ENCODE assay signal across 29 mouse cellular contexts in genomic region chr2:38783364-38783763, GRCm38 (mm10).
DNase-seq lines count a peak whose midpoint lies in the region; ATAC-seq and TF ChIP-seq lines count a peak whose summit lies in the region.
"Had no signal": no experiment of that assay in that cellular context is flagged by ENCODE, and none has a peak within 500 bp of the region (broad histone marks: within the 10 kb centered on the region; RNA-seq: fewer than 3 reads in every experiment).

No protein-coding gene starts in this region.

- H3K4me2 ChIP-seq in hindbrain, postnatal 0 days (ENCODE audit: low read depth, low read length): no peak overlapping the region
- H3K4me2 ChIP-seq in midbrain, embryonic 12.5 days (replicated peaks): 0 out of 2 replicates have a peak overlapping the region, but pooled peaks have one; percentile 22
- H3K4me2 ChIP-seq in midbrain, postnatal 0 days (ENCODE audit: low read depth, low read length, poor library complexity, severe bottlenecking): no peak overlapping the region
- H3K4me2 ChIP-seq in liver, embryonic 16.5 days (ENCODE audit: low read depth, low read length): 0 out of 2 replicates have a peak overlapping the region, but pooled peaks have one; percentile 5
- H3K4me2 ChIP-seq: embryonic facial prominence, embryonic 12.5 days; heart, embryonic 12.5 days; hindbrain, embryonic 15.5 days; neural tube, embryonic 13.5 days had no signal

- 24% methylated on average over 5 of the region's 5 CpGs for WGBS in hindbrain, embryonic 10.5 days
- WGBS in hindbrain, postnatal 0 days: 49% methylated on average over 5 of the region's 5 CpGs
- WGBS in midbrain, embryonic 12.5 days: 15% methylated on average over 5 of the region's 5 CpGs
- WGBS in midbrain, postnatal 0 days: 48% methylated on average over 5 of the region's 5 CpGs
- WGBS in embryonic facial prominence, embryonic 10.5 days: 34% methylated on average over 5 of the region's 5 CpGs
- WGBS in liver, embryonic 16.5 days (ENCODE audit: insufficient replicate concordance): 60% methylated on average over 5 of the region's 5 CpGs

- H3K4me3 ChIP-seq in hindbrain, embryonic 10.5 days: peak overlapping the region; percentile 44
- no peak overlapping the region for H3K4me3 ChIP-seq in hindbrain, postnatal 0 days (ENCODE audit: low read length)
- no peak overlapping the region for H3K4me3 ChIP-seq in midbrain, embryonic 12.5 days
- H3K4me3 ChIP-seq in midbrain, postnatal 0 days (ENCODE audit: low read depth, low read length): no peak overlapping the region
- peak overlapping the region; percentile 39 for H3K4me3 ChIP-seq in embryonic facial prominence, embryonic 10.5 days
- H3K4me3 ChIP-seq in liver, embryonic 16.5 days (ENCODE audit: low read depth, low read length): peak overlapping the region; percentile 6; the same call in 1 of the 2 replicates
- H3K4me3 ChIP-seq: embryonic facial prominence, embryonic 12.5 days; heart, embryonic 12.5 days; hindbrain, embryonic 15.5 days; myocyte; neural tube, embryonic 13.5 days had no signal

- TF ChIP-seq CTCF in hindbrain, postnatal 0 days (IDR thresholded peaks at IDR 0.05; ENCODE audit: low read depth): no peak
- TF ChIP-seq CTCF in midbrain, postnatal 0 days (IDR thresholded peaks at IDR 0.05): no peak

- H3K9me3 ChIP-seq in hindbrain, embryonic 10.5 days: no peaks in the 10 kb centered on the region
- no peaks in the 10 kb centered on the region for H3K9me3 ChIP-seq in hindbrain, postnatal 0 days (ENCODE audit: low read length)
- no peaks in the 10 kb centered on the region for H3K9me3 ChIP-seq in midbrain, embryonic 12.5 days
- no peaks in the 10 kb centered on the region for H3K9me3 ChIP-seq in midbrain, postnatal 0 days (ENCODE audit: low read length)
- no peaks in the 10 kb centered on the region for H3K9me3 ChIP-seq in embryonic facial prominence, embryonic 10.5 days
- no peaks in the 10 kb centered on the region for H3K9me3 ChIP-seq in liver, embryonic 16.5 days (replicated peaks; ENCODE audit: control insufficient read depth, low read length)
- H3K9me3 ChIP-seq: embryonic facial prominence, embryonic 12.5 days; heart, embryonic 12.5 days; hindbrain, embryonic 15.5 days; neural tube, embryonic 13.5 days had no signal

- no peaks in the 10 kb centered on the region for H3K27me3 ChIP-seq in hindbrain, embryonic 10.5 days (ENCODE audit: insufficient read depth, poor library complexity, severe bottlenecking)
- no peaks in the 10 kb centered on the region for H3K27me3 ChIP-seq in hindbrain, postnatal 0 days (ENCODE audit: insufficient read depth, low read length)
- H3K27me3 ChIP-seq in midbrain, embryonic 12.5 days: no peaks in the 10 kb centered on the region
- H3K27me3 ChIP-seq in midbrain, postnatal 0 days (ENCODE audit: insufficient read depth, low read length): no peaks in the 10 kb centered on the region
- no peaks in the 10 kb centered on the region for H3K27me3 ChIP-seq in embryonic facial prominence, embryonic 10.5 days (replicated peaks; ENCODE audit: low read depth, poor library complexity, severe bottlenecking)
- no peaks in the 10 kb centered on the region for H3K27me3 ChIP-seq in liver, embryonic 16.5 days (ENCODE audit: control insufficient read depth, insufficient read depth, low read depth, low read length)
- H3K27me3 ChIP-seq: embryonic facial prominence, embryonic 12.5 days; heart, embryonic 12.5 days; hindbrain, embryonic 15.5 days; neural tube, embryonic 13.5 days had no signal

- H3K27ac ChIP-seq in hindbrain, embryonic 10.5 days: peak overlapping the region; percentile 92
- no peak overlapping the region for H3K27ac ChIP-seq in hindbrain, postnatal 0 days
- H3K27ac ChIP-seq in midbrain, embryonic 12.5 days (replicated peaks): no peak overlapping the region; the same call in 1 of the 2 replicates
- no peak overlapping the region for H3K27ac ChIP-seq in midbrain, postnatal 0 days (ENCODE audit: low read depth, low read length)
- peak overlapping the region; percentile 26; the same call in 1 of the 2 replicates for H3K27ac ChIP-seq in embryonic facial prominence, embryonic 10.5 days (replicated peaks)
- no peak overlapping the region for H3K27ac ChIP-seq in liver, embryonic 16.5 days (ENCODE audit: low read length)
- H3K27ac ChIP-seq: embryonic facial prominence, embryonic 12.5 days; hindbrain, embryonic 15.5 days; neural tube, embryonic 13.5 days had no signal

- no peak overlapping the region for H3K9ac ChIP-seq in hindbrain, postnatal 0 days (replicated peaks; ENCODE audit: low read length)
- H3K9ac ChIP-seq in midbrain, embryonic 12.5 days (replicated peaks): no peak overlapping the region
- H3K9ac ChIP-seq in midbrain, postnatal 0 days (replicated peaks; ENCODE audit: low read length, poor library complexity, severe bottlenecking): no peak overlapping the region
- H3K9ac ChIP-seq in liver, embryonic 16.5 days (ENCODE audit: low read depth, low read length): no peak overlapping the region
- H3K9ac ChIP-seq: embryonic facial prominence, embryonic 12.5 days; heart, embryonic 12.5 days; hindbrain, embryonic 15.5 days; neural tube, embryonic 13.5 days had no signal

- peaks cover 72% of the 10 kb centered on the region for H3K4me1 ChIP-seq in hindbrain, embryonic 10.5 days (replicated peaks)
- H3K4me1 ChIP-seq in hindbrain, postnatal 0 days (ENCODE audit: insufficient read depth, low read length): peaks cover 3% of the 10 kb centered on the region; the same call in 1 of the 2 replicates
- H3K4me1 ChIP-seq in midbrain, embryonic 12.5 days: peaks cover 33% of the 10 kb centered on the region
- no peaks in the 10 kb centered on the region for H3K4me1 ChIP-seq in midbrain, postnatal 0 days (ENCODE audit: insufficient read depth, low read length)
- peaks cover 71% of the 10 kb centered on the region for H3K4me1 ChIP-seq in embryonic facial prominence, embryonic 10.5 days
- H3K4me1 ChIP-seq in liver, embryonic 16.5 days (ENCODE audit: control insufficient read depth, low read depth, low read length): peaks cover 9% of the 10 kb centered on the region

- no peak for DNase-seq in hindbrain, embryonic 10.5 days (ENCODE audit: low spot score)
- no peak for DNase-seq in hindbrain, postnatal 0 days (ENCODE audit: low spot score)
- no peak for DNase-seq in midbrain, postnatal 0 days (ENCODE audit: low spot score)
- no peak for DNase-seq in embryonic facial prominence, embryonic 10.5 days (ENCODE audit: low spot score)
- DNase-seq in left cerebral cortex, adult 11 months (ENCODE audit: low spot score): no peak
- no peak for DNase-seq in right cerebral cortex, adult 2 months (ENCODE audit: low spot score in 2 of 2)
- DNase-seq: adrenal gland, postnatal 14 days; cerebellum, adult 8-10 months; cerebellum, postnatal 36 days; gastrocnemius, postnatal 10 days; heart, adult 11 months; heart, postnatal 14 days; kidney, adult 9 months; kidney, postnatal 14 days; lung, adult 2 months; lung, postnatal 36 days; right cerebral cortex, adult 18-20 months; thymus, adult 18-20 months; thymus, postnatal 36 days had no signal

- H3K36me3 ChIP-seq in hindbrain, embryonic 10.5 days: no peaks in the 10 kb centered on the region
- no peaks in the 10 kb centered on the region for H3K36me3 ChIP-seq in hindbrain, postnatal 0 days (ENCODE audit: insufficient read depth, low read length)
- no peaks in the 10 kb centered on the region for H3K36me3 ChIP-seq in midbrain, embryonic 12.5 days
- no peaks in the 10 kb centered on the region for H3K36me3 ChIP-seq in midbrain, postnatal 0 days (ENCODE audit: insufficient read depth, low read length)
- H3K36me3 ChIP-seq in embryonic facial prominence, embryonic 10.5 days (replicated peaks): no peaks in the 10 kb centered on the region
- H3K36me3 ChIP-seq in liver, embryonic 16.5 days (ENCODE audit: control insufficient read depth, insufficient read depth): no peaks in the 10 kb centered on the region
- H3K36me3 ChIP-seq: embryonic facial prominence, embryonic 12.5 days; heart, embryonic 12.5 days; hindbrain, embryonic 15.5 days; neural tube, embryonic 13.5 days had no signal

- no peak for ATAC-seq in hindbrain, postnatal 0 days
- ATAC-seq in midbrain, embryonic 12.5 days (ENCODE audit: low FRiP score, low read depth): no peak
- no peak for ATAC-seq in midbrain, postnatal 0 days (ENCODE audit: low FRiP score)
- ATAC-seq in liver, embryonic 16.5 days (ENCODE audit: low read depth): no peak
- ATAC-seq: CD4-positive, CD25-positive, alpha-beta regulatory T cell, adult 4 months; forebrain, embryonic 14.5 days; intestine, embryonic 16.5 days had no signal

Comparison
In these comparisons a context has a peak if more than half of its experiments do, and no peak if none do; other contexts are left out.
1. H3K27ac ChIP-seq: peak in hindbrain, embryonic 10.5 days (single experiment) and embryonic facial prominence, embryonic 10.5 days (single experiment); none in hindbrain, postnatal 0 days (single experiment), midbrain, embryonic 12.5 days (single experiment), midbrain, postnatal 0 days (single experiment) and liver, embryonic 16.5 days (single experiment).
2. H3K4me3 ChIP-seq: peak in hindbrain, embryonic 10.5 days (single experiment), embryonic facial prominence, embryonic 10.5 days (single experiment) and liver, embryonic 16.5 days (single experiment); none in hindbrain, postnatal 0 days (single experiment), midbrain, embryonic 12.5 days (single experiment) and midbrain, postnatal 0 days (single experiment).
3. H3K4me2 ChIP-seq: peak in midbrain, embryonic 12.5 days (single experiment) and liver, embryonic 16.5 days (single experiment); none in hindbrain, postnatal 0 days (single experiment) and midbrain, postnatal 0 days (single experiment).